Mouse (Mus musculus): Measurements from ENCODE around the gene Ufsp2. TPM values are rescaled to one million over a fixed set of nuclear protein-coding genes. Genes with fewer than 3 reads are reported as not detected.

Gene Ufsp2
- polyA plus RNA-seq, 1 experiment: 23.3 TPM

DNA sequence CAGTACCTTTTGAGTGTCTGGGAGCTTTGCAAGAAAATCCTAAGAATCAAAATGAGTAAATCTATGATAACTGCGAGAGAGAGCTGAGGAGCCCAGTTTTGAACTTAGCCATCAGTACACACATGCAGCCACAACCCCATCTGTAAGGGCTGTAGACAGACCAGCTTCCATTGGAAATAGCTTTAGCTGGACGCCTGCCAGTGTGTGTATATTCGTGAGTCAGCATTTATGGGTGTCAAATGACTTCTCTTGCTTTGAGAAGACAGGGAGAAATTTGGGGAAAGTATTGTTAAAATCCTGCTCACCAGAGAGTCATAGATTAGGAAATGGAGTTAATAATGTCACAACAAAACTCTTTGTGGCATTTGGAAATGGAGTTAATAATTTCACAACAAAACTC, 11.3 kb downstream of the Ufsp2 start:
- no peak overlapping the region for H3K4me3 ChIP-seq (replicated peaks; ENCODE audit: control insufficient read depth, low read depth, low read length)
- H3K27ac ChIP-seq (ENCODE audit: control insufficient read depth, insufficient read depth, low read depth, low read length, poor library complexity): no peak overlapping the region
- no peaks in the 10 kb centered on the region for H3K4me1 ChIP-seq (ENCODE audit: control insufficient read depth, insufficient read depth, low read length)
- TF ChIP-seq CTCF (IDR thresholded peaks at IDR 0.05; ENCODE audit: control insufficient read depth, insufficient read depth, low read length) (no peak), POLR2A (IDR thresholded peaks at IDR 0.05; ENCODE audit: borderline replicate concordance, control insufficient read depth, low read depth, low read length) (no peak)
- 61% methylated on average over 3 of the region's 3 CpGs for WGBS

DNA sequence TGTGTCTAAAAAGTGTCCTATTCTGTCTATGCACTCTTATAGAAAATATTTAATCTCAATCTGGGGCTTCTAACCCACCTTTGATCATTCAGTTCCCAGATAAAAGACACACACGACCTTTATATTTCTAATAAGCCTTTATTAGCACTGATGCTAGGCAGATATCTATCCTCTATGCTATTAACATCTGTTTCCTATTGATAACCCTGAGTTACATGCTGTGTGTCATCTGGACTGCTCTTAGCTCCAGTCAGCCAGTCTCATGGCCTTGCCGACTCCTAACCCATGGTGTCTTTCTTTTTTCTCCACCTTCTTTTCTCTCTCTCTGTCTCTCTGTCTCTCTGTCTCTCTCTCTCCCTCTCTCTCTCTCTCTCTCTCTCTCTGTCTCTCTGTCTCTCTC, 12.9 kb downstream of the Ufsp2 start:
- WGBS: 58% methylated on average over 2 of the region's 2 CpGs
- H3K4me3 ChIP-seq (replicated peaks; ENCODE audit: control insufficient read depth, low read depth, low read length): no peak overlapping the region
- no peak for TF ChIP-seq CTCF (IDR thresholded peaks at IDR 0.05; ENCODE audit: control insufficient read depth, insufficient read depth, low read length)
- TF ChIP-seq POLR2A (IDR thresholded peaks at IDR 0.05; ENCODE audit: borderline replicate concordance, control insufficient read depth, low read depth, low read length): no peak
- no peaks in the 10 kb centered on the region for H3K4me1 ChIP-seq (ENCODE audit: control insufficient read depth, insufficient read depth, low read length)
- H3K27ac ChIP-seq (ENCODE audit: control insufficient read depth, insufficient read depth, low read depth, low read length, poor library complexity): no peak overlapping the region

DNA sequence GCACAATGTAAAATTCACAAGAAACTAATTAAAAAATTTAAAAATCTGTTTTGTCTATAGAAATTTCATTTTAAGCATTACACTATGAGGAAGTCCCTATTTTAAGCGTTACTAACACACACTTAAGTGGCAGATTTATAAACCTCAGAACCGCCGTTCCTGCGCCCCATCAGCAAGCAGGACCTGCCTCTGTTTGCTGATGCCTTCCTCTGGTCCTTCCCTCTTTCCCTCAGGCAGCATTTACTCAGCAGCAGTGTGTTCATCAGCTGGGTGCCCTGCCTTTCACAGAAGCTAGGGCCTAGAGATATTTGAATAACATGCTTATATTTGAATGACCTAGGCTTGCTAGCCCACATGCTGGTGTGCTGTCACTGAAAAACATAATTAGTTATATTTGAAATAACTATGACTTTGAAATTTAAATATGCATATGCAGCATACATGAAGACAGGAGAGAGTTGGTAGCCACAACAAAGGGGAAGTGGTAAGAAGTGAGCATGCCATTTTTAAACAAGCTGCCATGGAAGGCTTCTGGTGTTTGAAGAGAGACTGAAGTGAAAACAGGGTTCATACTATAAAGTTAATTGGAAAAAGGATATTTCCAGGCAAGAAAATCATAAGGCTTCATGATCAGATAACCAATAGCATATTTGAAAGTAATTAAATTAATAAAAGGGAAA, 15.4 kb downstream of the Ufsp2 start:
- TF ChIP-seq POLR2A (IDR thresholded peaks at IDR 0.05; ENCODE audit: borderline replicate concordance, control insufficient read depth, low read depth, low read length): no peak
- Histone ChIP-seq H3K4me3 (replicated peaks; ENCODE audit: control insufficient read depth, low read depth, low read length) (no peak overlapping the region), H3K4me1 (ENCODE audit: control insufficient read depth, insufficient read depth, low read length) (no peaks in the 10 kb centered on the region), H3K27ac (ENCODE audit: control insufficient read depth, insufficient read depth, low read depth, low read length, poor library complexity) (no peak overlapping the region)
- WGBS: 33% methylated on average over 4 of the region's 4 CpGs

DNA sequence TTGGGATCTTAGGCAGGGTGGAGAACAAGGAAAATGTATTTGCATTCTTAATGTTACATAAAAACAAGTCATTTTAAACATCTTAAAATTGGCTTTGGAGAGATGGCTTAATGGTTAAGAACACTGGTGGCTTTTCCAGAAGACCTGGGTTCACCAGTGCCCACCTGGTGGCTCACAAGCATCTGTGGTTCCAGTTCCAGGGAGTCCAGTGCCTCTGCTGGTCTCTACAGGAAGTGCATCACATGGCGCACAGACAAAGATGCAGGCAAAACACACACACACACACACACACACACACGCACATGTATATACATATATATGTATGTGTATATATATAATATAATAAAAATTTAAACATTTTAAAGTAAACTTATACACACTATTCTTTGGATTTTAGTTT, 18.8 kb downstream of the Ufsp2 start:
- TF ChIP-seq POLR2A (IDR thresholded peaks at IDR 0.05; ENCODE audit: borderline replicate concordance, control insufficient read depth, low read depth, low read length) (no peak), CTCF (IDR thresholded peaks at IDR 0.05; ENCODE audit: control insufficient read depth, insufficient read depth, low read length) (peak; percentile 39; the same call in 1 of the 2 replicates)
- no peak overlapping the region for H3K4me3 ChIP-seq (replicated peaks; ENCODE audit: control insufficient read depth, low read depth, low read length)
- 88% methylated on average over 2 of the region's 2 CpGs for WGBS
- H3K27ac ChIP-seq (ENCODE audit: control insufficient read depth, insufficient read depth, low read depth, low read length, poor library complexity): no peak overlapping the region
- peaks cover under 1% of the 10 kb centered on the region for H3K4me1 ChIP-seq (ENCODE audit: control insufficient read depth, insufficient read depth, low read length)

DNA sequence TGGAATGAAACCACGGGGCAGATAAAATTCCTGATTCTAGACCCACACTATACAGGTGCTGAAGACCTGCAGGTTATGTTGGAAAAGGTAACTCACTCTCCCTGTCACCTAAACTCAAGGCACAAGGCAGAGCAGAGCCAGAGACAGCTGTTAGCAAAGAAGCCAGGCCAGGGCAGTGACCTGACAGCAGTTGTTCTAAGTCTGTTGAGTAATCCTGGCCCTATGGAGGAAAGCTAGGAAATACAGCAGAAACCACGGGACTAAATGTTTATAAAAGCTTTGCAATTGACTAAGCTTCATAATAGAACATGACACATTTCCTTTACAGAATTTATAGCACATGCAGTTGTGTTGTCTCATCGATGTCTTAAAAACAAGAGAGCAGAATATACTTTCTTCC, 20.2 kb downstream of the Ufsp2 start:
- Histone ChIP-seq H3K27ac (ENCODE audit: control insufficient read depth, insufficient read depth, low read depth, low read length, poor library complexity) (no peak overlapping the region), H3K4me3 (replicated peaks; ENCODE audit: control insufficient read depth, low read depth, low read length) (no peak overlapping the region), H3K4me1 (ENCODE audit: control insufficient read depth, insufficient read depth, low read length) (peaks cover 2% of the 10 kb centered on the region)
- TF ChIP-seq CTCF (IDR thresholded peaks at IDR 0.05; ENCODE audit: control insufficient read depth, insufficient read depth, low read length): no peak
- no peak for TF ChIP-seq POLR2A (IDR thresholded peaks at IDR 0.05; ENCODE audit: borderline replicate concordance, control insufficient read depth, low read depth, low read length)
- WGBS: 78% methylated on average over 3 of the region's 3 CpGs

DNA sequence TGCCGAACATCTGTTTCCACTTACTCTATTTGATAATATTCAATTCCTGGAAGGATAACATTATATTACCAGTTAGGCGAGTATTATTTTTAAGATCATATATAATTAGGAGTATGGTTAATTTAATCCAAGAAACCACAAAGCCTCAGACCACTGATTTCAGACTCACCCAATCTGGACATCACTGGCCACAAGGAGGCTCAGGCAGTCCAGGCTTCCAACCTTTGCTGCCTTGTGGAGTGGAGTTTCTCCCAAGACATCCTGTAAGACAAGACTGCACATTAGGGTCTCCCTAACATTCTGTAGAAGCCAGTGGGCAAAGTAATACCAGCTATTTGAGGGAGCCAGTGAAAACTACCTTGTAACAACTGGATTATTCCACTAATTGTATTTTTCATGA, 22.9 kb downstream of the Ufsp2 start:
- H3K27ac ChIP-seq (ENCODE audit: control insufficient read depth, insufficient read depth, low read depth, low read length, poor library complexity): no peak overlapping the region
- H3K4me3 ChIP-seq (replicated peaks; ENCODE audit: control insufficient read depth, low read depth, low read length): no peak overlapping the region
- no peak for TF ChIP-seq CTCF (IDR thresholded peaks at IDR 0.05; ENCODE audit: control insufficient read depth, insufficient read depth, low read length)
- peaks cover 2% of the 10 kb centered on the region for H3K4me1 ChIP-seq (ENCODE audit: control insufficient read depth, insufficient read depth, low read length)
- 81% methylated on average over 2 of the region's 2 CpGs for WGBS

DNA sequence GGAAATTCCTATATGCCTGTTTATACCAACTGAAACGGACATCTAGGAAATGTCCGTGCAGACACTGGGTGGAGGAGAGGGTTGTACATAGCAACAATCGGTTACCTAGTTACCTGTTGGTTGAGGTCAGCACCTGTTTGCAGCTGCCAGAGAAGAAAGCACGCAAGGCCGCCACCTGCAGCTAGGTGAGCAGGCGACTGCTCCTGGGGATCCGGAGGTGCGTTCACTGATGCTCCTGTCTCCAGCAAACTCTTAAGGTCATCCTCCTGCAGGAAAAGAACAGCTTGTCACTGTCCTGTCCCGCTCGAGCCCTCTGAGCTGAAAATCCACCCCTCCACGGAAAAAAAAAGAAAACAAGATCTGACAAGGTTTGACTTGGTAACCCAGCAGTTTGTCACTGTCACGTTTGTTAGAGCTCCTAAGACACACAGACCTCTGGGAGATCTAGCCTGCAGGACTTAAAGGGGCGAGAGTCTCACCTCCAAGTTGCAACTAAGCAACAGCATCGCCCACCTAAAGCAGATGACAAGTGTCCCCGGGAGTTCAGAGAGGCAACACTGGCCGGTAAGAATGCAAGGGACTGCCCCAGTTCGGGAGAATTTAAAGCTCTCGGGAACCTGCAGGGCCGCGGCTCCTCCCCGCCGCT, 23.9 kb downstream of the Ufsp2 start, which contains the start of gene Lrp2bp:
Gene Lrp2bp (plus strand): TSS at position 166 of the 646 bp plus-strand sequence.
- H3K27ac ChIP-seq (ENCODE audit: control insufficient read depth, insufficient read depth, low read depth, low read length, poor library complexity): peak within 1 kb of the TSS; percentile 83
- H3K4me3 ChIP-seq (replicated peaks; ENCODE audit: control insufficient read depth, low read depth, low read length): peak within 1 kb of the TSS; percentile 76
- peaks cover 2% of the 10 kb centered on the region for H3K4me1 ChIP-seq (ENCODE audit: control insufficient read depth, insufficient read depth, low read length)
- TF ChIP-seq CTCF (IDR thresholded peaks at IDR 0.05; ENCODE audit: control insufficient read depth, insufficient read depth, low read length): no peak
- TF ChIP-seq POLR2A (IDR thresholded peaks at IDR 0.05; ENCODE audit: borderline replicate concordance, control insufficient read depth, low read depth, low read length): no peak
- WGBS: 13% methylated on average over 22 of the region's 22 CpGs

DNA sequence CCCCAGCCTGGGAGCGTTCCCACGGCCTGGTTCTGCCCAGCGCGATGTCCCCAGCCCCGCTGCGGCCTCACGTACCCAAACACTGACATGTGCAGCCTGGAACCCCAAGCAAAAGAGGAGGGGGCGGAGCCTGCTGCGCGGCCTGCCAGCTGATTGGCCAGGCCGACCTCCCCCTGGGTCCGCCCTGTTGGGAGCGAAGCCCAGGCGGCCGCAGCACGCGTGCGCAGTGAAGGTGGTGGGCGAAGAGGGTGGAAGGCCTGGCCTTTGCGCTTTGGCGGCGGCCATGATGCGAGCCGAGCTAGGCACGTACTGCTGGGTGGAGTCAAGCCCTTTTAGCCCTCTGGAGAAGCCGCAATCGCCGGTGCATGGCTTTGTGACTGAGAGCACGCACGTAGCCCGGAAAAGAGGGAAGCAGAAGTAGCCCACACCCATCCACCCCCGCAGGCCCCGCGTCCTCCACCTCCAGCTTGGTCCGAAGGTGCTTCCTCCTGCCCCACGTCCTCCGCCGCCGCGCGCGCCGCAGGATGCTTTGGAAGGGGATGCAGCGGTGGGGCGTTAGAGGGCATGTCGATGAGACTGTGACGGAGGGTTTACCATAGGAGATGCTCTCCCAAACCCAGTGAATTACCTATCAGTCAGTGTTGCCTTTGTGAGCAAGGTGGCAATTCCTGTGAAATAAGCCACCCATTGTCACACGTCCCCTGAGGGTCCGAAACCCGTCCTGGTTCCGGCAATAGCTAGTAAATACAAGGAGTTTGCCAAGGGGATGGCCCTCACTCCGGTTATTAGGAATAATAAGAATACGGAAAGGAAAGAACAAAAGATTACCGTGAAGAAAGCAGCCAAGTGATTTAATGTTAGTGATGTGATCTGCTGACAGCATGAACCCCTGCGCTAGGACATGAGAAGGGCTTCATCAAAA, 24.7 kb downstream of the Ufsp2 start:
- 7% methylated on average over 55 of the region's 55 CpGs for WGBS
- H3K4me1 ChIP-seq (ENCODE audit: control insufficient read depth, insufficient read depth, low read length): peaks cover 2% of the 10 kb centered on the region
- TF ChIP-seq POLR2A (IDR thresholded peaks at IDR 0.05; ENCODE audit: borderline replicate concordance, control insufficient read depth, low read depth, low read length) (peak; percentile 93), CTCF (IDR thresholded peaks at IDR 0.05; ENCODE audit: control insufficient read depth, insufficient read depth, low read length) (no peak)
- H3K4me3 ChIP-seq (replicated peaks; ENCODE audit: control insufficient read depth, low read depth, low read length): peak overlapping the region; percentile 76
- H3K27ac ChIP-seq (ENCODE audit: control insufficient read depth, insufficient read depth, low read depth, low read length, poor library complexity): peak overlapping the region; percentile 83

All from bone marrow, adult 2 months (tissue).